Mouse (Mus musculus): ENCODE measurements around the gene Gm49486.
A peak's percentile ranks its signal among the peaks of the same experiment; 100 is the strongest.

Gene Gm49486

GRCm38 (mm10) chr15:79271124-79271746 is 42.0 kb downstream of the Gm49486 start:
- peak; percentile 38 for DNase-seq

- DNase-seq: no peak
These were observed 43.8 kb downstream of the Gm49486 start for GRCm38 (mm10) chr15:79273020-79273419.

- DNase-seq: no peak
These were observed 48.5 kb downstream of the Gm49486 start for GRCm38 (mm10) chr15:79277728-79278127.

- DNase-seq: no peak
These were observed 51.0 kb downstream of the Gm49486 start for GRCm38 (mm10) chr15:79280209-79280608.

GRCm38 (mm10) chr15:79280850-79281249 is 51.7 kb downstream of the Gm49486 start:
- no peak for DNase-seq

GRCm38 (mm10) chr15:79281389-79281788 is 52.2 kb downstream of the Gm49486 start:
- DNase-seq: no peak

- DNase-seq: no peak
These were observed 53.2 kb downstream of the Gm49486 start for GRCm38 (mm10) chr15:79282434-79282833.

GRCm38 (mm10) chr15:79283371-79283770 is 54.2 kb downstream of the Gm49486 start:
- no peak for DNase-seq

- DNase-seq: no peak
These were observed 56.2 kb downstream of the Gm49486 start, which contains the start of gene Baiap2l2 for GRCm38 (mm10) chr15:79285399-79285798. Gene Baiap2l2, minus strand, starts transcription at chr15:79285537.

- DNase-seq: no peak
These were observed 57.0 kb downstream of the Gm49486 start for GRCm38 (mm10) chr15:79286141-79286540.

- no peak for DNase-seq
These were observed 57.9 kb downstream of the Gm49486 start for GRCm38 (mm10) chr15:79287091-79287490.

GRCm38 (mm10) chr15:79288387-79288786 is 59.2 kb downstream of the Gm49486 start:
- no peak for DNase-seq

- no peak for DNase-seq
These were observed 60.2 kb downstream of the Gm49486 start for GRCm38 (mm10) chr15:79289441-79289840.

GRCm38 (mm10) chr15:79290340-79290739 is 61.1 kb downstream of the Gm49486 start:
- DNase-seq: no peak

- peak; percentile 8 for DNase-seq
These were observed 63.6 kb downstream of the Gm49486 start for GRCm38 (mm10) chr15:79292779-79293178.

GRCm38 (mm10) chr15:79298553-79298952 is 69.4 kb downstream of the Gm49486 start:
- no peak for DNase-seq

GRCm38 (mm10) chr15:79299563-79300155 is 70.5 kb downstream of the Gm49486 start:
- DNase-seq: no peak

GRCm38 (mm10) chr15:79303725-79304124 is 74.5 kb downstream of the Gm49486 start:
- DNase-seq: no peak

- DNase-seq: no peak
These were observed 75.6 kb downstream of the Gm49486 start for GRCm38 (mm10) chr15:79304832-79305231.

- no peak for DNase-seq
These were observed 76.9 kb downstream of the Gm49486 start for GRCm38 (mm10) chr15:79306043-79306637.
